Mouse (Mus musculus) megakaryocyte, adult 5-6 weeks (primary cell): ENCODE data around the gene Ddx3x. TPM values are rescaled to one million over a fixed set of nuclear protein-coding genes. Genes with fewer than 3 reads are reported as not detected.
"Not testable (repeated sequence)": the region's sequence is repeated elsewhere in the genome, so short reads cannot be mapped to it uniquely, and the experiment has no call there.

ENCODE experiments used
- ATAC-seq: 2 replicates; pipeline ENCODE4 v1.8.0; 2016; ENCODE audit warnings: mild to moderate bottlenecking, inconsistent platforms; ENCODE audit not compliant: poor library complexity, severe bottlenecking
- total RNA-seq, 2 experiments: library from RNA; stranded (forward) in 1 of 2; stranded (reverse) in 1 of 2; fragments of 153-499, 151-499 nt in 1 of 2; fragments of 221-1000, 200-1000 nt in 1 of 2; gene quantifications; 2 replicates each; pipeline versions ENCODE4 v1.2.3 to v1.2.4; 2015 to 2017

The Ddx3x gene
- total RNA-seq, 2 experiments from 2014 or later, result 177 to 384 TPM

- ATAC-seq, result peak; percentile 36
Observed at GRCm38 (mm10) chrX:13281329-13282088, 739 bp downstream of the Ddx3x start.

- ATAC-seq, result no peak
Observed at GRCm38 (mm10) chrX:13282089-13282850, 1.5 kb downstream of the Ddx3x start.

GRCm38 (mm10) chrX:13285772-13286171 lies 5.0 kb downstream of the Ddx3x start:
- ATAC-seq, result no peak

GRCm38 (mm10) chrX:13294505-13295228 lies 13.9 kb downstream of the Ddx3x start:
- peak; percentile 38 for ATAC-seq

GRCm38 (mm10) chrX:13295229-13295571 lies 14.4 kb downstream of the Ddx3x start:
- no peak for ATAC-seq

- not testable (repeated sequence) for ATAC-seq
Observed at GRCm38 (mm10) chrX:13296241-13296640, 15.5 kb downstream of the Ddx3x start.

GRCm38 (mm10) chrX:13306190-13306589 lies 25.4 kb downstream of the Ddx3x start:
- ATAC-seq, result peak; percentile 64

GRCm38 (mm10) chrX:13311396-13311795 lies 30.6 kb downstream of the Ddx3x start:
- peak; percentile 99 for ATAC-seq

- no peak for ATAC-seq
Observed at GRCm38 (mm10) chrX:13329611-13330010, 48.8 kb downstream of the Ddx3x start.

Other genes starting within 250 kb of the Ddx3x start
- 98.3 and 106 TPM in 2 replicates for gene Usp9x, start 209.5 kb upstream of the Ddx3x start, total RNA-seq (2015)
- gene Usp9x, start 209.5 kb upstream of the Ddx3x start, total RNA-seq (2017), result 94.6 and 121 TPM in 2 replicates
- not detected in 2 replicates for gene Nyx, start 185.1 kb downstream of the Ddx3x start, total RNA-seq (2015)
- gene Nyx, start 185.1 kb downstream of the Ddx3x start, total RNA-seq (2017), result not detected in 2 replicates